Mouse (Mus musculus): ENCODE measurements at regions not wholly inside any gene's neighbourhood (a gene's known extent, or its start where the extent isn't known, plus 50 kb on each side); places are given as distances from the start of the nearest gene placed in this dataset.

DNA sequence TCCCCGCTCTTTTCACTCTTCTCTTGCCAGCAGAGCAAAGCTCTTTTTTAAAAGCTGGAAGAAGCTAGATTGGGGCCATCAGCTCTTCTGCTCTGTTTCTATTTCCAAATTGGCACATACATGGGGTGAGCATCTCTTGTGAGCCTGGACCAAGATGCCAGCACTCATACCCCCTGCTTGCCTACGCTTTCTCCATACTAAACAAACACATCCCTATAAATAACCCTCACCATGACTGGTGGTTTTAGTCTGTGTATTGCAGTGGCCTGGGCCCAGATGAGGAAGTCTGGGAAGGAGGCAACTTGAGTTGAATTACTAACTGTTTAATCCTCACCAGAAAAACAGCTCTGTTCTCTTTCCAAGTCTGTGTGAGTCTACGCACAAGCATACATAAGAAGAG is 110.0 kb downstream of the Hlx start:
- no peaks in the 10 kb centered on the region for H3K4me1 ChIP-seq
- no peak overlapping the region for H3K27ac ChIP-seq
- DNase-seq (ENCODE audit: low spot score) = no peak
- no peaks in the 10 kb centered on the region for H3K9me3 ChIP-seq
- no peaks in the 10 kb centered on the region for H3K36me3 ChIP-seq
- H3K4me3 ChIP-seq = no peak overlapping the region
- 88% methylated on average over 3 of the region's 3 CpGs for WGBS
- H3K27me3 ChIP-seq (ENCODE audit: insufficient read depth, poor library complexity, severe bottlenecking) = no peaks in the 10 kb centered on the region

DNA sequence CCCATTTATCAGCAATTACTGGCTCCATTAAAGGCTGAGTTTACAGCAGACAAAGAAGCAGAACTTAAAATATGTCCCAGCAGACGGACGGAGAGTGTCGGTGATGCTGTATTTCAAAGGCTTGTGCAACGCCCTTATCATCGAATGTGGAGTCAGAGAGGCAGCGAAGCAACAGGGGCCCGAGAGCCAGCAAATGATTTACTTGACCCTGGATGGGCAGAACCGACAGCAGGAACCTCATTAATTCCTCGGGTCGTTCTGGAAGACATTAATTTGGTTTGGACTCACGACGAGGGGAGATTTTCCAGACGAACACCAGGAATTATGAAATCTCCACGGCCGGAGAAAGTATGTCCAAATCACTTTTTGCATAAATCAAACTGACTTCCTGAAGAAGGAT is 110.5 kb downstream of the Hlx start:
- Histone ChIP-seq H3K4me3 (no peak overlapping the region), H3K27ac (no peak overlapping the region), H3K27me3 (ENCODE audit: insufficient read depth, poor library complexity, severe bottlenecking) (no peaks in the 10 kb centered on the region), H3K36me3 (no peaks in the 10 kb centered on the region), H3K4me1 (no peaks in the 10 kb centered on the region), H3K9me3 (no peaks in the 10 kb centered on the region)
- no peak for DNase-seq (ENCODE audit: low spot score)
- 59% methylated on average over 15 of the region's 15 CpGs for WGBS

GRCm38 (mm10) chr1:184617853-184618454 is 114.5 kb downstream of the Hlx start:
- Histone ChIP-seq H3K4me3 (no peak overlapping the region), H3K4me1 (no peaks in the 10 kb centered on the region), H3K27me3 (ENCODE audit: insufficient read depth, poor library complexity, severe bottlenecking) (no peaks in the 10 kb centered on the region), H3K27ac (no peak overlapping the region), H3K9me3 (no peaks in the 10 kb centered on the region), H3K36me3 (no peaks in the 10 kb centered on the region)
- DNase-seq (ENCODE audit: low spot score) = no peak
- WGBS = 78% methylated on average over 8 of the region's 8 CpGs

- no peak overlapping the region for H3K27ac ChIP-seq
- WGBS = 64% methylated on average over 3 of the region's 3 CpGs
- no peaks in the 10 kb centered on the region; the same call in 1 of the 2 replicates for H3K27me3 ChIP-seq (ENCODE audit: insufficient read depth, poor library complexity, severe bottlenecking)
- no peaks in the 10 kb centered on the region for H3K4me1 ChIP-seq
- no peak for DNase-seq (ENCODE audit: low spot score)
- H3K9me3 ChIP-seq = no peaks in the 10 kb centered on the region
- H3K36me3 ChIP-seq = no peaks in the 10 kb centered on the region
- no peak overlapping the region for H3K4me3 ChIP-seq
Observed at GRCm38 (mm10) chr1:184615991-184616390, 116.4 kb downstream of the Hlx start.

DNA sequence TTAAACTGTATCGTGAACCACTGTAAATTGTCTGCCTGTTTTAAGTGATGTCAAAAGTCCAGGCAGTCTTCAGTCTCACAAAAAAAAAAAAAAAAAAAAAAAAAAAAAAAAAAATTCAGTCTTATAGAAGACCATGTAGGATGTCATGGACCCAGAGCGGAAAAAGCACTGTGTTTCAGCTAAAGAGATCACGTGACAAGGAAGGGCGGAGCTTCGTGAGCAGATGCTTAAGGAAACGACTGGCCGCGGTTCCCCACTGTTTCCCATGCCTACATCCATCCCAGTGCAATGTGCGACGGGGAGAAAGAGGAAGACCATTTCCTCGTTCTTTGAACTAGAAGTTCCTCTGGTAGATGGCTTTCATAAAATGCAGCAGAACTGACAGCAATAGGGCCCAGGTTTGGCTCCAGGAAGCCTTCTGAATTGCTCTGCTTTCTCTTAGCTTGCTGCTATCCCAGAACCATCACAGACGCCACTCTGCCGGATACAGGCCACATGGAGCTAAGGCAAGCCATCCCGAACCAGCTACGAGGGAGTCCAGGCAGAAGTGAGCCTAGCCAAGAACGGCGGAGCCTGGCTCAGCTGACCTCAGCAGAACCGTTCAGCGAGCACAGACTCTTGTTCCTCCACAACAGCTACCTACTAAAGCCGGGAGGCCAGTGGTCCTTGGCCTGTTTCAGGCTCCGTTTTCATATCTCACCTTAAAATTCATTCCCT is 117.6 kb downstream of the Hlx start:
- Histone ChIP-seq H3K36me3 (no peaks in the 10 kb centered on the region), H3K27ac (no peak overlapping the region), H3K4me1 (no peaks in the 10 kb centered on the region), H3K27me3 (ENCODE audit: insufficient read depth, poor library complexity, severe bottlenecking) (peaks cover 5% of the 10 kb centered on the region; the same call in 1 of the 2 replicates), H3K9me3 (no peaks in the 10 kb centered on the region), H3K4me3 (no peak overlapping the region)
- DNase-seq (ENCODE audit: low spot score) = no peak
- WGBS = 79% methylated on average over 21 of the region's 21 CpGs

DNA sequence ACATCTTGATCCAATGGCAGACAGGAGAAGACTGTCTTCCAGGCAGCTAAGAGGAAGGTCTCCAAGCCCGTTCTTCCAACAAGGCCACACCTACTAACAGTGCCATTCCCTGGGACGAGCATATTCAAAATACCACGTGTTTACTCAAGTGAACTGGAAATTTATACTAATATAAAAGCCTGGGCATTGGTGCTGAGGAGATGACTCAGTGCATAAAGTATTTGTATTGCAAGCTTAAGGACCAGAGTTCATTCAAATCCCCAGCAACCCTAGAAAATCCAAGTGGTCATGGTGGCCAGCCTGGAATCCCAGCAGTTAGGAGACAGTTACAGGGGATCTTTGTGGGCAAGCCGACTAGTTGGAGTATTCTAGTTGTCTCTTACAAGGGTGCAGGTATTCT is 119.5 kb downstream of the Hlx start:
- Histone ChIP-seq H3K27me3 (ENCODE audit: insufficient read depth, poor library complexity, severe bottlenecking) (peaks cover 8% of the 10 kb centered on the region; the same call in 1 of the 2 replicates), H3K4me1 (no peaks in the 10 kb centered on the region), H3K36me3 (no peaks in the 10 kb centered on the region), H3K9me3 (no peaks in the 10 kb centered on the region), H3K4me3 (no peak overlapping the region), H3K27ac (no peak overlapping the region)
- WGBS = 81% methylated on average over 4 of the region's 4 CpGs
- no peak for DNase-seq (ENCODE audit: low spot score)

- WGBS = 76% methylated on average over 5 of the region's 5 CpGs
- Histone ChIP-seq H3K4me3 (no peak overlapping the region), H3K27ac (no peak overlapping the region), H3K4me1 (0 out of 2 replicates have a peak, but pooled peaks cover 3% of the 10 kb centered on the region), H3K36me3 (no peaks in the 10 kb centered on the region), H3K27me3 (ENCODE audit: insufficient read depth, poor library complexity, severe bottlenecking) (peaks cover 9% of the 10 kb centered on the region; the same call in 1 of the 2 replicates), H3K9me3 (no peaks in the 10 kb centered on the region)
- no peak for DNase-seq (ENCODE audit: low spot score)
Observed at GRCm38 (mm10) chr1:184608938-184609337, 123.5 kb downstream of the Hlx start.

GRCm38 (mm10) chr1:184608338-184608737 is 124.1 kb downstream of the Hlx start:
- Histone ChIP-seq H3K27ac (no peak overlapping the region), H3K4me3 (no peak overlapping the region), H3K9me3 (no peaks in the 10 kb centered on the region), H3K27me3 (ENCODE audit: insufficient read depth, poor library complexity, severe bottlenecking) (peaks cover 9% of the 10 kb centered on the region; the same call in 1 of the 2 replicates), H3K4me1 (0 out of 2 replicates have a peak, but pooled peaks cover 3% of the 10 kb centered on the region), H3K36me3 (no peaks in the 10 kb centered on the region)
- no peak for DNase-seq (ENCODE audit: low spot score)
- WGBS = 78% methylated on average over 2 of the region's 2 CpGs

DNA sequence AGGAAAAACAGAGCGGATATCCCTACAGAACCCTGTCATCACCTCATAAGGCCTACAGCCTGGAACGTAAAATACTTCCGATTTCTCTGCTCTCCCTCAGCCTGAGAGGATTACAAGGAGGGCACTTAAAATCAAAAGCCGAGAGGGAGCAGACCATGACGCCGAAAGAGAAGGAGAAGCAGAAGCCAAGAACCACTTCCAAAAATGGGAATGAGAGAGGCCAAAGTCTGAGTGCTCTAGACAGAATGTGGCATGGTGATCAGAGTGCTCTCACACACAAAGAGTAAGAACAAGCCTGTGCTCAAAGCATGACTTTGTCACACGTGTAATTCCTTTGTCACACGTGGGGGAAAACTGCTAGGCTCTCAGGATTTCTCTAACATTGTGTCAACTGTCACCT is 125.9 kb downstream of the Hlx start:
- DNase-seq (ENCODE audit: low spot score) = no peak
- WGBS = 41% methylated on average over 8 of the region's 8 CpGs

DNA sequence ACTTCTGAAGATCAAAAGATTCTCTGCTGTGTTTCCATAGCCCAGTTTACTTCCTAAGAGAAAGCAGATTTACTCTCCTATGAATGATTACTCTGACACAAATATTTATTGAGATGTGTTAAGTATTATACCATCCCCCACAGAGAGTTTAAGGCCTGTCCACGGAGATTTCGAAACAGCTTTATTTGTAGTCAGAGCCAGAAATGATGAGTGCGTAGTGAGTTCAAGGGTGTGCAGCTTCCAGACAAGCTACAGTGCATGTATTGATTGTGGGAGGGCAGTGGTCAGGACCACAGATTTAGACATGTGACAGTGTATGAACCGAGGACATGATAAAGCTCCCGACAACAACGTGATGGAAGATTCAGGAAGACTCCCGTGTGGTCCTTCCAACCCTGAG is 126.8 kb downstream of the Hlx start:
- 88% methylated on average over 7 of the region's 7 CpGs for WGBS
- Histone ChIP-seq H3K4me1 (0 out of 2 replicates have a peak, but pooled peaks cover 3% of the 10 kb centered on the region), H3K36me3 (no peaks in the 10 kb centered on the region), H3K27ac (no peak overlapping the region), H3K4me3 (no peak overlapping the region), H3K9me3 (no peaks in the 10 kb centered on the region), H3K27me3 (ENCODE audit: insufficient read depth, poor library complexity, severe bottlenecking) (0 out of 2 replicates have a peak, but pooled peaks cover 8% of the 10 kb centered on the region)
- DNase-seq (ENCODE audit: low spot score) = no peak

More for the DNA sequence above, 125.9 kb downstream of the Hlx start:
- Histone ChIP-seq H3K36me3 (no peaks in the 10 kb centered on the region), H3K4me3 (no peak overlapping the region), H3K27ac (no peak overlapping the region), H3K27me3 (ENCODE audit: insufficient read depth, poor library complexity, severe bottlenecking) (0 out of 2 replicates have a peak, but pooled peaks cover 9% of the 10 kb centered on the region), H3K9me3 (no peaks in the 10 kb centered on the region), H3K4me1 (0 out of 2 replicates have a peak, but pooled peaks cover 3% of the 10 kb centered on the region)

- no peak for DNase-seq (ENCODE audit: low spot score)
- no peak overlapping the region for H3K4me3 ChIP-seq
- H3K36me3 ChIP-seq = no peaks in the 10 kb centered on the region
- 0 out of 2 replicates have a peak, but pooled peaks cover 3% of the 10 kb centered on the region for H3K4me1 ChIP-seq
- 0 out of 2 replicates have a peak, but pooled peaks cover 3% of the 10 kb centered on the region for H3K27me3 ChIP-seq (ENCODE audit: insufficient read depth, poor library complexity, severe bottlenecking)
- no peaks in the 10 kb centered on the region for H3K9me3 ChIP-seq
- no peak overlapping the region for H3K27ac ChIP-seq
- 85% methylated on average over 6 of the region's 6 CpGs for WGBS
Observed at GRCm38 (mm10) chr1:184603136-184603535, 129.3 kb downstream of the Hlx start.

- Histone ChIP-seq H3K4me1 (0 out of 2 replicates have a peak, but pooled peaks cover 4% of the 10 kb centered on the region), H3K36me3 (no peaks in the 10 kb centered on the region), H3K27me3 (ENCODE audit: insufficient read depth, poor library complexity, severe bottlenecking) (peaks cover 4% of the 10 kb centered on the region; the same call in 1 of the 2 replicates), H3K4me3 (no peak overlapping the region), H3K27ac (no peak overlapping the region), H3K9me3 (no peaks in the 10 kb centered on the region)
- WGBS = 61% methylated on average over 12 of the region's 12 CpGs
- no peak for DNase-seq (ENCODE audit: low spot score)
Observed at GRCm38 (mm10) chr1:184595449-184595848, 137.0 kb downstream of the Hlx start.

GRCm38 (mm10) chr1:184590634-184591033 is 141.8 kb downstream of the Hlx start:
- 69% methylated on average over 7 of the region's 7 CpGs for WGBS
- DNase-seq (ENCODE audit: low spot score) = no peak
- Histone ChIP-seq H3K4me1 (0 out of 2 replicates have a peak, but pooled peaks cover 4% of the 10 kb centered on the region), H3K4me3 (no peak overlapping the region), H3K27me3 (ENCODE audit: insufficient read depth, poor library complexity, severe bottlenecking) (peaks cover 4% of the 10 kb centered on the region; the same call in 1 of the 2 replicates), H3K36me3 (no peaks in the 10 kb centered on the region), H3K27ac (no peak overlapping the region), H3K9me3 (no peaks in the 10 kb centered on the region)
